Mouse (Mus musculus) hindbrain, embryonic 11.5 days (tissue): ENCODE data around the gene Erbb2. TPM values are rescaled to one million over a fixed set of nuclear protein-coding genes. Genes with fewer than 3 reads are reported as not detected.

Experiments used
- ATAC-seq: fragments of 200-750 bp; cut with Nextera tagmentation; 2 replicates; pipeline ENCODE4 v1.8.0; 2017; ENCODE audit warnings: mild to moderate bottlenecking, moderate TSS enrichment, moderate library complexity; ENCODE audit not compliant: low FRiP score
- DNase-seq: peaks from one replicate; pipeline ENCODE4 v3.0.0-alpha.2; 2015; ENCODE audit warnings: low spot score
- H3K27ac ChIP-seq: fragments of 300-500 bp; sonication (generic); 2 replicates; pipeline ENCODE4 v1.5.1; 2014; ENCODE audit warnings: mild to moderate bottlenecking, low read depth, low read length
- H3K27me3 ChIP-seq: fragments of 300-500 bp; sonication (generic); 2 replicates; pipeline ENCODE4 v1.6.1; 2014; ENCODE audit warnings: mild to moderate bottlenecking, low read length, moderate library complexity, mixed read lengths; ENCODE audit not compliant: control insufficient read depth, insufficient read depth
- H3K36me3 ChIP-seq: fragments of 300-500 bp; sonication (generic); 2 replicates; pipeline ENCODE4 v1.6.1; 2014; ENCODE audit warnings: mild to moderate bottlenecking, low read length, moderate library complexity, mixed read lengths; ENCODE audit not compliant: control insufficient read depth, insufficient read depth
- H3K4me1 ChIP-seq: fragments of 300-500 bp; sonication (generic); replicated peaks from 2 replicates; pipeline ENCODE4 v1.6.1; 2014; ENCODE audit warnings: low read length, mixed read lengths; ENCODE audit not compliant: control insufficient read depth, insufficient read depth
- H3K4me2 ChIP-seq: fragments of 300-500 bp; sonication (generic); replicated peaks from 2 replicates; pipeline ENCODE4 v1.6.1; 2014; ENCODE audit warnings: mild to moderate bottlenecking, low read depth, low read length
- H3K4me3 ChIP-seq: fragments of 300-500 bp; sonication (generic); 2 replicates; pipeline ENCODE4 v1.5.1; 2014; ENCODE audit warnings: low read depth, low read length
- H3K9ac ChIP-seq: fragments of 300-500 bp; sonication (generic); 2 replicates; pipeline ENCODE4 v1.6.1; 2014; ENCODE audit warnings: low read depth, low read length
- H3K9me3 ChIP-seq: fragments of 300-500 bp; sonication (generic); 2 replicates; pipeline ENCODE4 v1.6.1; 2016; ENCODE audit warnings: low read length; ENCODE audit not compliant: control insufficient read depth
- WGBS: fragments of 180-500 bp; shearing (Covaris S2); extraction: QIAGEN DNeasy Blood & Tissue Kit; methylation state at CpG from one replicate; pipeline ENCODE4 v1.1.7; 2014; 5-methylcytosine and 5-hydroxymethylcytosine counted together
- polyA plus RNA-seq: library from polyadenylated mRNA; unstranded; fragments of >200 nt; fragmentation: Nextera tagmentation; extraction: Ambion mirVana; gene quantifications from 2 replicates; pipeline ENCODE4 v1.2.1, GENCODE M21; 2014

Gene Erbb2
- polyA plus RNA-seq, 1 experiment from 2014 or later, result 15.5 TPM

DNA sequence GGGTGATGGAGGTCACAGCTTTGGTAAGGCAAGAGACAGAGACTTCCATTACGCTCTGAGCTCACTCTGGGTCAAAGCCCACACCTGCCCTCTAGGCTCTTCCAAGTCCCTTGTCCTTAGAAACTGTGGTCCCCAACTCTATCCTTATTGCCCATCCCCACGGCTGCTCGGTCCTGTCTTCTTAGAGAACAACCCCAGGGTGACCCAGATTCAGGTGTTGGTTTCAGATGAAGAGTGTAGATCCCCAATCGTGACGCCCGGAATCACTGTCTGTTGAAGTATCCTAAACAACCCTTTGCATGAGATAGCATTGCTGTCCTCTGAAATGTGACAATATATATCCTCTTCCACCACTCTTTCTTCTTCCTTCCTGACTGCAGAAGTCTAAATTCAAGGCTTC, 50.0 kb downstream of the Erbb2 start:
- Histone ChIP-seq H3K4me3 (no peak overlapping the region), H3K36me3 (no peaks in the 10 kb centered on the region), H3K9ac (no peak overlapping the region), H3K27me3 (peaks cover 22% of the 10 kb centered on the region), H3K4me2 (no peak overlapping the region), H3K4me1 (no peaks in the 10 kb centered on the region), H3K9me3 (no peaks in the 10 kb centered on the region), H3K27ac (no peak overlapping the region)
- ATAC-seq (no peak), DNase-seq (no peak)
- WGBS, result 92% methylated on average over 6 of the region's 6 CpGs

DNA sequence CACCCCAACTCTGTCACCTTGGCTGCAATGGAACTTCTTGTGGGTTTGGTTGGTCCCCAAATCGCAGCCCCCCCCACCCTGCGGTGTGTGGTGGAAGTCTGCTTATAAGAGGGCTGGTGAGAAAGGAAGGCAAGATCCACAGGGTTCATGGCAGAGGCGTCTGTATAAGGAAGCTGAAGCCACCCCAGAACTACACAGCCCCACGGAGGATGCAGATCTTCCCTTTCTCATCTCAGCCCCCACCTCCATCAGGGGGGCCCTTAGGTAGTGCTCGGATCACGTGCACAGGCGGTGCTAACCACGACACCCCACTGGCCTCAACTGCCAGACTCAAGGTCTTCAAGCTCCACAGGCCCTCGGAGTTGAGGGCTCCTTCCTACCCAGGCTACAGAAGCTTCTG, 51.6 kb downstream of the Erbb2 start:
- WGBS, result 89% methylated on average over 9 of the region's 9 CpGs
- H3K4me3 ChIP-seq, result no peak overlapping the region
- H3K4me2 ChIP-seq, result no peak overlapping the region
- H3K27ac ChIP-seq, result no peak overlapping the region
- no peaks in the 10 kb centered on the region for H3K9me3 ChIP-seq
- no peaks in the 10 kb centered on the region for H3K4me1 ChIP-seq
- H3K36me3 ChIP-seq, result no peaks in the 10 kb centered on the region
- H3K9ac ChIP-seq, result no peak overlapping the region
- H3K27me3 ChIP-seq, result peaks cover 10% of the 10 kb centered on the region
- no peak for ATAC-seq
- DNase-seq, result no peak

DNA sequence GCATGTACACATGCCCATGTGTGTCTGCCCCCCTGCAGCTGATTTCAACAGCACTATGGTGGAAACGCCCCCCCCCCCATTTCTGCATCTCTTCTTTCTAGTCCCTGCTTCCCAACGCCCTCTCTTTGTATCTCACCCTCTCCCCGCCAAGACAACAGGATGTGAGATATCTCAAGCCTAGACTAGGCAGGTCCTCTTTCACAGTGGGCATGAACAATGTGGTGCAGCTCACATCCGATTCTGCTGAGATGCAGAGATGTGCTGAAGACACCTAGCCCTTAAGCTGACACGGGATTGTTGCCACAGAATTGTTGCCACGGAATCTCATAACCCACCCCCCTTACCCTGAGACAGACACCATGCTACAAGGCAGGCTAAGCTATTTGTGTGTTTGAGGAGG, 52.2 kb downstream of the Erbb2 start:
- Histone ChIP-seq H3K4me3 (no peak overlapping the region), H3K9me3 (no peaks in the 10 kb centered on the region), H3K36me3 (no peaks in the 10 kb centered on the region), H3K4me2 (no peak overlapping the region), H3K27me3 (peaks cover 4% of the 10 kb centered on the region), H3K27ac (no peak overlapping the region), H3K4me1 (no peaks in the 10 kb centered on the region), H3K9ac (no peak overlapping the region)
- DNase-seq (no peak), ATAC-seq (no peak)
- 86% methylated on average over 6 of the region's 6 CpGs for WGBS

DNA sequence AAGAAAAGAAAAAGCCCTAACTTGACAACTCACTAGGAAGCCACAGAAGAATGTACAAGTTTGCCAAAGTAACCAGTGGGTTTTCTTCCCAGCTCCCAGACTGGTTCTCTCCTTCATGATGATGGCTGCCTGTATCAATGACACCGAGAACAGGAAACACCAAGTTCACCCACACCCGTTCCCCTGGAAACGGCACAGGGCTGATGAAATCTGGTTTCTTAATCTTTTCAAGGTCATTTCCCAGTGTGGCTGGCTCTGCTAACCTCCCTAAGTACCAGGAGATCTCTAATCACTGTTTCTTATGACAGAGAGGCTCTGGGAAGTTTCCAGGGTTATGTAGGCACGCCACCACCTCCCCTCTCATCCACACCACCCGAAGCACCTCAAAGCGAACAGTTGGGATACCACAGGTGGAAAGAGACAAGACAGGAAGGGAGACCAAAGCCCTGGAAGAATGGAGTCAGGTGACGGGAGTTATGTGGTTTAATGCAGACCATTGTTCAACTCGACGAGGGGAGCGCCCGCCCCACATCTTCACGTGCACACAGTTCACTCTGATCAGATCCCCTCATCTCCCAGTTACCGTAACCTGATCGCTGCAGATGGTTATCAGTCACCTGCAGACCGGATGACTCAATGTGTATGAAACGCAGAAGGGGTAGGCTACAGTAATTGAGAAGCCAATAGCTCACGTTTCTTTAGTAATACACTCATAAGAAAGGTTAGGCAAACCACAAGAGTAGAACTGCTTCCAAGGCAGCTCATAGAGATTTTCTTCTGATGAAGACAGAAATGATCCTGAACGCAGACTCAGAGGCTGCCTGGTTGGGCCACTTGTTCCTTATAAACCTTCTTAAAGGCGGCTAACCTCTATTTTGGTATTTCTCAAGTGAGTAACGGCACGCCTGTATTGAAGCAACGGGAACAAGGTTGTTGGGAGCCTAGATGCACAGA, 57.8 kb downstream of the Erbb2 start:
- Histone ChIP-seq H3K4me3 (no peak overlapping the region), H3K4me1 (no peaks in the 10 kb centered on the region), H3K4me2 (no peak overlapping the region), H3K27ac (no peak overlapping the region), H3K9ac (no peak overlapping the region), H3K9me3 (no peaks in the 10 kb centered on the region), H3K36me3 (no peaks in the 10 kb centered on the region), H3K27me3 (no peaks in the 10 kb centered on the region)
- no peak for DNase-seq
- 84% methylated on average over 22 of the region's 22 CpGs for WGBS
- ATAC-seq, result no peak

DNA sequence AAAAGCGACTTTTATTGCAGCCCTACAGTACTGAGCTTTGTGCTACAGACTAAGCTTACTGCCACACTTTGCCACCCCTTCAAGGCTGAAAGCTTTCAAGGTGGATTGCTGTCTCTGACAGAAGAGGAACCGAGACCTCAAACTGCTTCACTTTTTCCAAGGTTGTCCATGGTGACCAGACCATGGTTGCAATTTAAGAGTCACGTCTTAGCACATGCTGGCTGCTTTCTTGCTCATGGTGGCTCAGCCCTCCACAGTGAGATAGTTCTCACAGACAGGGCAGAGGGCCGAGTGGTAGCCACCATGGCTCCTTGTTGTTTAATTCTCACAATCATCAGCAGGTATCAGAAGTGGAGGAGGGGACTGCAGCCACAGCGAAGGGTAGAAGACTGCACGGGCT, 58.5 kb downstream of the Erbb2 start:
- no peak overlapping the region for H3K4me3 ChIP-seq
- no peaks in the 10 kb centered on the region for H3K27me3 ChIP-seq
- H3K4me1 ChIP-seq, result no peaks in the 10 kb centered on the region
- 81% methylated on average over 6 of the region's 6 CpGs for WGBS
- no peak overlapping the region for H3K9ac ChIP-seq
- no peaks in the 10 kb centered on the region for H3K9me3 ChIP-seq
- no peak overlapping the region for H3K4me2 ChIP-seq
- no peaks in the 10 kb centered on the region for H3K36me3 ChIP-seq
- no peak overlapping the region for H3K27ac ChIP-seq
- DNase-seq (no peak), ATAC-seq (no peak)

DNA sequence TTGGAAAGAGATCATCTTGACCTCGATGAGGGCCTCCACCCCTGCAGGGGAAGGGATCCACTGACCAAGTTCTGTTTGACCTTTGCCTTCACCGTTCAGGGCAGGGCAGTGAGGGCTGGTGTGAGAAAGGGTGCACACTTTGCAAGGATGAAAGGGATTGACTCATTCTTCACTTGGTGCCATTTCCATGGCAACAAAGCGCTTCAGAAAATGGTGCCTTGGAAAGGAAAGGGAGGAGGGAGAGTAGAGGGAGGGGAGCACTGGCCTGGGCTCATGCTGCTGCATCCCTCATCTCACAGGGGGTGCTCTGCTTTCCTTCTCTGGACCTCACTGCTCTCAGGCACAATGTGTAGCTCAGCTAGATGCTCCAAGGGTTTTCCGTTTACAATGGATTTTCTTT, 60.4 kb downstream of the Erbb2 start:
- no peak overlapping the region for H3K4me3 ChIP-seq
- DNase-seq (no peak), ATAC-seq (no peak)
- no peak overlapping the region for H3K4me2 ChIP-seq
- no peaks in the 10 kb centered on the region for H3K27me3 ChIP-seq
- H3K4me1 ChIP-seq, result no peaks in the 10 kb centered on the region
- 47% methylated on average over 4 of the region's 4 CpGs for WGBS
- H3K9me3 ChIP-seq, result no peaks in the 10 kb centered on the region
- H3K9ac ChIP-seq, result no peak overlapping the region
- H3K36me3 ChIP-seq, result no peaks in the 10 kb centered on the region
- H3K27ac ChIP-seq, result no peak overlapping the region

DNA sequence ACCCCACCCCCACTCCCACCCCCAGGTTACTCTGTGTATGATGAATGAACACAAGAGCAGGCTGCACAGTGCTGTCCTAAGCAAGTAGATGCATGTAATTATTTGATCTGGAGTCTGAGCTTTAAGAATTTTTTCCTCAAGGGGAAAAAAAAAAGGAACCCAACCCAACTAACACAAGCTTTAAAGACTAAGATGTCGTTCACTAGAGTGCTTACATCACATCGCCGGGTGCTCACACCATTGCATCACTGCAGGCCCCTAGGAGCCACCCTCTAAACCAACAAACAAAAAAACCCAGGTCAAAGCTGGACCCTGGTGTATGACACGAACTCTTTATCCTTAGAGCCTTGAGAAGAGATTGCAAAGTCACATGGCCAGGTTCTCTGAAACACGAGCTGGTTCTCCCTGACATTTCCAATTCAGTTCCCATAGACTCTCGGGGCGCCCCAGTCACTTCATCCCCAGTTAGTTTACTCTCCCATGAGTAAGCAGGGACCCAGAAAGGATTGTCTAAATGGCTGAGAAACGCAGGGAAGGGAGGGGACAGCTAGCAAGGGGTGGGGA, 61.7 kb downstream of the Erbb2 start:
- Histone ChIP-seq H3K36me3 (no peaks in the 10 kb centered on the region), H3K27me3 (no peaks in the 10 kb centered on the region), H3K9ac (no peak overlapping the region), H3K27ac (no peak overlapping the region), H3K4me2 (no peak overlapping the region), H3K4me3 (no peak overlapping the region), H3K9me3 (no peaks in the 10 kb centered on the region), H3K4me1 (no peaks in the 10 kb centered on the region)
- WGBS, result 65% methylated on average over 8 of the region's 8 CpGs
- ATAC-seq (no peak), DNase-seq (no peak)

DNA sequence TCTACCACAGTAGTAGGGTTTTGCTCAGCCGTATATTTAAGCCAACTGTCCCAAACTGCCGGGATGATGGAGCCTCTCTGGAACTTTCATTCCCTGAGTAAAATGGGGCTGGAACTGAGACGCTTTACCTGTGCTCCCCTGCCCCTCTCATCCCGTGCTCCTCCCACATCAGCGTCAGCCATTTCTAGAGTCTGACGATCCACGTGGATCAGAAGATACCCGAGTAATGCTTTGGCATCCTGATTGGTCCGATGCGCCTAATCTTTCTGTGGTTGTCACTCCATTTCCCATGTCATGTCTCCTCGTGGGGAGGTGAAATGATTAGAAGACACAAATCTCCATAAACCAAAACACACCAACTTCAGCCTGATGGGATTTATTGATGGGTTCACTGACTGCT, 62.7 kb downstream of the Erbb2 start:
- Histone ChIP-seq H3K4me2 (no peak overlapping the region), H3K27me3 (no peaks in the 10 kb centered on the region), H3K4me3 (no peak overlapping the region), H3K36me3 (no peaks in the 10 kb centered on the region), H3K4me1 (no peaks in the 10 kb centered on the region), H3K9me3 (no peaks in the 10 kb centered on the region), H3K27ac (no peak overlapping the region), H3K9ac (no peak overlapping the region)
- 89% methylated on average over 11 of the region's 11 CpGs for WGBS
- ATAC-seq, result no peak
- no peak for DNase-seq
